Mouse (Mus musculus): ENCODE results near the gene Ms4a4d. TPM values are rescaled to one million over a fixed set of nuclear protein-coding genes. Genes with fewer than 3 reads are reported as not detected.
"Not testable (repeated sequence)": the region's sequence is repeated elsewhere in the genome, so short reads cannot be mapped to it uniquely, and the experiment has no call there.

Gene Ms4a4d
- polyA plus RNA-seq, 1 experiment = not detected

DNA sequence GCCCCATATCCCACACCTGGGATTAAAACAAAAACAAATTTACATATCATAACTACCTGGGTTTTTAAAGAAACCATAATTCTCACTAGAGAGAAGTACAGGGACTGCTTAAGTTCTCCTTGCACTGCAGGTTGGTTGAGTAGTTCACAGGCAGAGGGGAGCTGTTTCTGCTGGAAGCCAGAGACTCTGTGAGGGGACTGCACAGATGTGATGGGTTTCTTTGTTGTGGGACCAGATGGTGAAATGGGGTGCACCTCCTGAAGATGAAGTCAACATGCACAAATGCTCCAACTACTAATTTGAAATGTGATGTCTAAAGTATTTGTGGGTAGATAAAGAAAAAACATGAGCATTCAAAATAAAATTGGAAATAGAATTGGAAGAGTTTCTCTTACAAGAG lies 11.3 kb downstream of the Ms4a4d start:
- H3K9me3 ChIP-seq (ENCODE audit: control insufficient read depth, low read length) = no peaks in the 10 kb centered on the region
- H3K36me3 ChIP-seq (ENCODE audit: control insufficient read depth) = no peaks in the 10 kb centered on the region
- TF ChIP-seq TAL1 (IDR thresholded peaks at IDR 0.05; ENCODE audit: low read length) = no peak
- no peaks in the 10 kb centered on the region; the same call in 1 of the 2 replicates for H3K4me1 ChIP-seq (ENCODE audit: control insufficient read depth)
- no peaks in the 10 kb centered on the region for H3K27me3 ChIP-seq (ENCODE audit: control insufficient read depth)
- H3K4me3 ChIP-seq (replicated peaks) = no peak overlapping the region

DNA sequence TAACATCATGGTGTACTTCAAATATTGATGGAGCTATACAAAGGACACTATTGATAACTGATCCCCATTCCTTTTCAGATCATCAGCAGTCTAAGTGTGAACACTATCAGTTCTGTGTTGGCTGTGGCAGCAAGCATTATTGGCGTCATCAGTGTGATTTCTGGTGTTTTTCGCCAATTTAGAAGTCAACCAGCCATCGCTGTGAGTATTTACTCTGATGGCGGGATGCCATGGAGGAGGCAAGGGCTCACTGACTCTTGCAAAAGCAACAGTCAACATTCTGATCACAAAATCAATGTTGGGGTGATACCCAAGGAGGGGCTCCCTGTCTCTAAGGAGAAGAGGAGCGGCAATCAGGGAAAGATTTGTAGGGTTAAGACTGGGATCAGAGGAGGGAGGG lies 18.1 kb downstream of the Ms4a4d start:
- Histone ChIP-seq H3K27me3 (ENCODE audit: control insufficient read depth) (no peaks in the 10 kb centered on the region), H3K36me3 (ENCODE audit: control insufficient read depth) (no peaks in the 10 kb centered on the region), H3K9me3 (ENCODE audit: control insufficient read depth, low read length) (no peaks in the 10 kb centered on the region), H3K4me3 (replicated peaks) (no peak overlapping the region), H3K4me1 (ENCODE audit: control insufficient read depth) (no peaks in the 10 kb centered on the region)
- TF ChIP-seq TAL1 (IDR thresholded peaks at IDR 0.05; ENCODE audit: low read length) = no peak
- no peak for TF ChIP-seq GATA1 (IDR thresholded peaks at IDR 0.05; ENCODE audit: low read length)

DNA sequence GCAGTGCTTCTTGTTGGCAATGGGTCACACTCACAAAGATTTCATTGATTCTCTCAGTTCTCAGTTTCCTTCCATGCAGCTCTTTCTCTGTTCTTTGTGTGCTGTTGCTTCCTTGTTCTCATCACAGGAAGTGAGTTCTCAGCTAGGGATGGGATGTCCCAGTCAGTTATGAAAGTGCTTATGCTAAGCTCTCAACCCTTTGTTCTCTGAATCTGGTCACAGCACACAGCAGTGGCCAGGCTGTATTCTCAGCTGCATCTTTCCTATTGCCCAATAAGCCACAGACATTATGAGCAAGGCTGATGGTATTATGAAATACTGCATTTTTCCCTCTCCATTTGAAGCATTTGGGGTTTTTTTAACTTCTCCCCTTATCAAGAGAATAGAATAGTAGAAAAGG lies 23.0 kb downstream of the Ms4a4d start:
- not testable (repeated sequence) for H3K27me3 ChIP-seq (ENCODE audit: control insufficient read depth); H3K9me3 ChIP-seq (ENCODE audit: control insufficient read depth, low read length); H3K36me3 ChIP-seq (ENCODE audit: control insufficient read depth); H3K4me3 ChIP-seq (replicated peaks); H3K4me1 ChIP-seq (ENCODE audit: control insufficient read depth)

DNA sequence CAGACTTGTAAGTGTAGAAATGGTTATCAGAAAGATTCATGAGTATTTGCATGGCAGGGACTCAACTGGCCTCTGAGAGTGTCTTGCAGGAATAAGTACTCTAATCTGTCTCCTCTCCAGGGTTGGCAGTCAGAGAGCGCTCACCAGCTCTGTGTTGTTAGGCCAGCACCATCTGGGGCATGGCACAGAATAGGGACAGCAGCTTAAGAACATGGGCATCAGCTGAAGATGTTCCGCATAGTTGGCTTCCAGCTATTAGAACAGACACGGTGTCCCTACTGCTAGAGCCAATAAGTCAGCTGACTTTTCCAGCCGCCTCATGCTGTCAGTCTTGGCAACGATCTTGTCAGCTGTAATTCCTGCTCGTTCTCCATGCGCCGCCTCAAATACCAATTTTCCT lies 38.4 kb downstream of the Ms4a4d start:
- Histone ChIP-seq H3K27me3 (ENCODE audit: control insufficient read depth) (no peaks in the 10 kb centered on the region), H3K4me1 (ENCODE audit: control insufficient read depth) (no peaks in the 10 kb centered on the region), H3K4me3 (replicated peaks) (no peak overlapping the region), H3K9me3 (ENCODE audit: control insufficient read depth, low read length) (no peaks in the 10 kb centered on the region), H3K36me3 (ENCODE audit: control insufficient read depth) (no peaks in the 10 kb centered on the region)
- no peak for TF ChIP-seq TAL1 (IDR thresholded peaks at IDR 0.05; ENCODE audit: low read length)
- TF ChIP-seq GATA1 (IDR thresholded peaks at IDR 0.05; ENCODE audit: low read length) = no peak

DNA sequence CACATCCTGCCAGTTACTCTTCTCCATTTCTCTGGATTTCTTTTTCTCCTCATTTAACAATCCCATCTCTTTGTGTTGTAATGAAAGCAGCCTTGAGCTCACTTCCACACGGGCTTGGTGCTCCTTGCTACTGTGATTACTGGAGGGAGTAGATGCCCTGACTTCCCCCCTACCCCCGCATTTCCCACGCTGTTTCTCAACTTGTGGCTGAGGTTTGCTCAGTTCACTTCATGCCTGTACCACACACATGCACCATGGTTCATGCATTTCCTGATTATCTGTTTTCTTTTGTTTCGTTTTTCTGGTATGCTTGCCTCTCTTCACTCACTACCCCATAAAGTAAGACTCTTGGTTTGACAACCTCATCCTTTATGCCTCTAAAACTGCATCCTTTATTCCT lies 52.6 kb downstream of the Ms4a4d start:
- Histone ChIP-seq H3K9me3 (ENCODE audit: control insufficient read depth, low read length) (no peaks in the 10 kb centered on the region), H3K4me3 (replicated peaks) (no peak overlapping the region), H3K4me1 (ENCODE audit: control insufficient read depth) (no peaks in the 10 kb centered on the region), H3K36me3 (ENCODE audit: control insufficient read depth) (no peaks in the 10 kb centered on the region), H3K27me3 (ENCODE audit: control insufficient read depth) (no peaks in the 10 kb centered on the region)
- TF ChIP-seq GATA1 (IDR thresholded peaks at IDR 0.05; ENCODE audit: low read length) (no peak), TAL1 (IDR thresholded peaks at IDR 0.05; ENCODE audit: low read length) (no peak)

DNA sequence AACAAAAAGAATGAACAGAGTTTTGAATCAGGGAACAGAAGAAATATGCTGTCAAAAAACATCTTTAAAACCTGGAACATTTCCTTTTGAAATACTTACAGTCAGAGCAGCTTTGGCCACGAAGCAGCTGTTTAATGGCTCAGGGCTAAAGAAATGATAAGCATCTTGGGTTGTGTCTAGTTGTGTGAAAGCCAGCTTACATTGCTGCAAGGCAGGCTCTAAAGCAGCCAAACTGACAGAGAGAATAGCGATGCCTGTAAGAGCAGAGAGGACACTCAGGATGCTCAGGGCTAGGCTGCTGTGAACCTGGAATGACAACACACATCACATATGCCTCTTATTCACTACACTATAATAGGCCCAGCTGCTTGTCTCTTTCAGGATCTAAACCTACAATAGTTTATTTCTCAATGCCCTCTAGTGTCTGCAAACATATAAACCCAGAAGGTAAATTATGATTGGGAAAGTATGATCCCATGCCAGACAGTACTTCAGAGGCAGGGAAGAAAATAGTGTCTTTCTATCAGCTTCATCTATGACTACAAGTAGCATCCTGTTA lies 53.4 kb downstream of the Ms4a4d start:
- no peak overlapping the region for H3K4me3 ChIP-seq (replicated peaks)

DNA sequence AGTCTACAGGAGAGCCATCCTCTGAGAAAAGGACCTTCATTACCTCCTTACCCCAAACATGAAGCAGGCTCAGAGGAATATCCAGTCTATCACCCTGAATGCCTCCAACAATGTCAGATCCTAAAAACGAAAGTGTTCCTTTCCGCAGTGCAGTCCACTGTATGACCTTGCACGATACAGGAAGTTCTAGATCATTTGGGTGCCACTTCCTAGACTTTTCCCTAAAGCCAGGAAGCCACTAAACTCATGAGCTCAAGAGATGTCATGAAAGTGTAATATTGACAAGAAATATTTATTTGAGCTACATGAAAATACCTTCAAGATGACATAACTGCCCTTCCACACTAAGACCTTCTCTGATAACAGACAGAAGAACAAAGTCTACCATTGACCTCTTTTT lies 64.7 kb downstream of the Ms4a4d start:
- no peaks in the 10 kb centered on the region for H3K9me3 ChIP-seq (ENCODE audit: control insufficient read depth, low read length)
- H3K4me1 ChIP-seq (ENCODE audit: control insufficient read depth) = no peaks in the 10 kb centered on the region
- no peaks in the 10 kb centered on the region for H3K36me3 ChIP-seq (ENCODE audit: control insufficient read depth)
- H3K27me3 ChIP-seq (ENCODE audit: control insufficient read depth) = no peaks in the 10 kb centered on the region
- no peak for TF ChIP-seq GATA1 (IDR thresholded peaks at IDR 0.05; ENCODE audit: low read length)
- TF ChIP-seq TAL1 (IDR thresholded peaks at IDR 0.05; ENCODE audit: low read length) = no peak
- no peak overlapping the region for H3K4me3 ChIP-seq (replicated peaks)

More for the DNA sequence above, 53.4 kb downstream of the Ms4a4d start:
- Histone ChIP-seq H3K36me3 (ENCODE audit: control insufficient read depth) (no peaks in the 10 kb centered on the region), H3K9me3 (ENCODE audit: control insufficient read depth, low read length) (no peaks in the 10 kb centered on the region), H3K27me3 (ENCODE audit: control insufficient read depth) (no peaks in the 10 kb centered on the region), H3K4me1 (ENCODE audit: control insufficient read depth) (no peaks in the 10 kb centered on the region)
- no peak for TF ChIP-seq TAL1 (IDR thresholded peaks at IDR 0.05; ENCODE audit: low read length)

DNA sequence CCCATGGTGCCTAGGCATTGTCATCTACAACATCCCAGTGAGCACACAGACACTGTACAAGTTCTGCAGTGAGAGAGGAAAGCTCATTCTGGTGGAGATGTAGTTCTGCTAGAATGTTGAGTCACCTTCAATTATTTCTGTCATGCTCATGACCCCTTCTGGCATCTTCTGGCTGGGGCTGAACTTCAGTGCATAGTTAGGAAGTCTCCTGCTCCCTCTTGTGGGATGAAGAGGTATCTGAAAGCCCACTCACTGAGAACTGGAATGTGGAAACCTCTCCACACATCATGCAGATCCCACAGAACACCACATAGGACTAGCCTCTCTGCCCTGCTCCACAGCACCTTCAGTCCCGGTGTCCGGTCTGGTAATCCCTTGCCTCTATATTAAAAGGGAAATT lies 65.4 kb downstream of the Ms4a4d start:
- H3K4me1 ChIP-seq (ENCODE audit: control insufficient read depth) = no peaks in the 10 kb centered on the region
- TF ChIP-seq GATA1 (IDR thresholded peaks at IDR 0.05; ENCODE audit: low read length) (no peak), TAL1 (IDR thresholded peaks at IDR 0.05; ENCODE audit: low read length) (no peak)
- H3K4me3 ChIP-seq (replicated peaks) = no peak overlapping the region
- H3K9me3 ChIP-seq (ENCODE audit: control insufficient read depth, low read length) = no peaks in the 10 kb centered on the region
- no peaks in the 10 kb centered on the region for H3K27me3 ChIP-seq (ENCODE audit: control insufficient read depth)
- no peaks in the 10 kb centered on the region for H3K36me3 ChIP-seq (ENCODE audit: control insufficient read depth)

DNA sequence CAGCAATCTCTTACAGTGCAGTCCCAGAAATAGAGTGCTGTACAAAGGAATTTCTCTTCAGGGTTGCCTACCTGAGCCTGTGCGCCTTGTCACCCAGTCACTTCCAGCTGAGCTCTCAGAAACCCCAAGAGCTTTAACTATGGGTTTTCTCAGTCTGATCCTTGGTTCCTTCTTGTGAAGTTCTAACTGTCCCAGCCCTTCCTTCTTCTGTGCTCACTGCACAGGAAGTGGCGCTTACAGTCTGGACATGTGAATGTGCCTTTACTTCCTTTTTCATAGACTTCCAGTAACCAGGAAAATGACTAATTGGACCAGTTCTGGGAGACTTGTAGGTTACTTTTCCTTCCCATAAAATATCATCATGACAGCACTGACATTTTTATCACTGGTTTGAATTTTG lies 68.0 kb downstream of the Ms4a4d start, which contains the start of gene Ms4a6d:
Ms4a6d (minus strand) TSS at position 247 of the 400 bp plus-strand sequence.
- no peaks in the 10 kb centered on the region for H3K27me3 ChIP-seq (ENCODE audit: control insufficient read depth)
- no peaks in the 10 kb centered on the region for H3K4me1 ChIP-seq (ENCODE audit: control insufficient read depth)
- H3K36me3 ChIP-seq (ENCODE audit: control insufficient read depth) = no peaks in the 10 kb centered on the region
- no peak within 1 kb of the TSS for H3K4me3 ChIP-seq (replicated peaks)
- H3K9me3 ChIP-seq (ENCODE audit: control insufficient read depth, low read length) = no peaks in the 10 kb centered on the region
- TF ChIP-seq GATA1 (IDR thresholded peaks at IDR 0.05; ENCODE audit: low read length) (no peak), TAL1 (IDR thresholded peaks at IDR 0.05; ENCODE audit: low read length) (no peak)

Other genes with a start within 250 kb of the Ms4a4d start
- not detected in 2 replicates for gene Ms4a14, start 222.3 kb upstream of the Ms4a4d start, polyA plus RNA-seq (2012)
- gene Ms4a7, start 200.7 kb upstream of the Ms4a4d start, polyA plus RNA-seq (2012) = not detected in 2 replicates
- not detected in 2 replicates for gene Ms4a4a, start 161.3 kb upstream of the Ms4a4d start, polyA plus RNA-seq (2012)
- gene Ms4a4c, start 132.0 kb upstream of the Ms4a4d start, polyA plus RNA-seq (2012) = not detected in 2 replicates
- gene Ms4a4b, start 93.2 kb upstream of the Ms4a4d start, polyA plus RNA-seq (2012) = 0.05 TPM in 1 of 2 replicates, not detected in the other
- gene Ms4a6c, start 67.4 kb upstream of the Ms4a4d start, polyA plus RNA-seq (2012) = not detected in 2 replicates
- gene Gm8369, start 50.9 kb upstream of the Ms4a4d start, polyA plus RNA-seq (2012) = not detected in 2 replicates
- not detected in 2 replicates for gene Ms4a6b, start 20.3 kb upstream of the Ms4a4d start, polyA plus RNA-seq (2012)
- not detected in 2 replicates for gene Ms4a6d, start 68.0 kb downstream of the Ms4a4d start, polyA plus RNA-seq (2012)
- 0.01 and 0.05 TPM in 2 replicates for gene Ms4a2, start 86.9 kb downstream of the Ms4a4d start, polyA plus RNA-seq (2012)
- 0.06 TPM in 1 of 2 replicates, not detected in the other for gene Ms4a3, start 104.0 kb downstream of the Ms4a4d start, polyA plus RNA-seq (2012)
- not detected in 2 replicates for gene Oosp2, start 123.8 kb downstream of the Ms4a4d start, polyA plus RNA-seq (2012)
- not detected in 2 replicates for gene Oosp1, start 154.3 kb downstream of the Ms4a4d start, polyA plus RNA-seq (2012)
- not detected in 2 replicates for gene Oosp3, start 160.3 kb downstream of the Ms4a4d start, polyA plus RNA-seq (2012)
- gene Gif, start 210.8 kb downstream of the Ms4a4d start, polyA plus RNA-seq (2012) = not detected in 2 replicates
- 1.3 and 1.5 TPM in 2 replicates for gene Mrpl16, start 233.6 kb downstream of the Ms4a4d start, polyA plus RNA-seq (2012)

Data from erythroblast, embryonic 14.5 days (primary cell).